Mouse (Mus musculus): ENCODE measurements around the gene Cysrt1. TPM values are rescaled to one million over a fixed set of nuclear protein-coding genes. Genes with fewer than 3 reads are reported as not detected.

The Cysrt1 gene
- polyA plus RNA-seq, 1 experiment from 2014 or later: not detected

DNA sequence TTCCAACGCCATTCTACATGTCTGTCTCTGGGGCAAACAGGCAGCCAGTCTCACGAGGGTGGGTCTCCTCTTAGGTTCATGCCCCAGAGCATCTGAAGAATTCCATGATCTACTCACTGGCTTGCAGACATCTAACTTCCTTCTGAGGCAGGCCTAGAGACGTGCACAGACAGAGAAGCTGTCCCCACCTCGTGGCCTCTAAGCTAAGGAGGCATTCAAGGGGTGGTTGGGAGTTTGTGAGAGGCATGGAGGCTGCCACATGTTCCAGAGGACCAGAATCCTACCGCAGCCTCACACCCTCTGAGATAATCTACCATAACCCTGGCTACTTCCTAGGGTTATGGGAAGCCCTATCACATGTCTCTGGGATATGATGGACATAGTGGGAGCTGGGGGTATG is 48.2 kb downstream of the Cysrt1 start:
- Histone ChIP-seq H3K9me3 (ENCODE audit: control insufficient read depth, low read length) (no peaks in the 10 kb centered on the region), H3K4me1 (replicated peaks; ENCODE audit: control insufficient read depth, insufficient read depth, low read length) (peaks cover 22% of the 10 kb centered on the region), H3K4me3 (ENCODE audit: low read length) (no peak overlapping the region), H3K9ac (ENCODE audit: low read length) (no peak overlapping the region), H3K27ac (ENCODE audit: low read length) (peak overlapping the region; percentile 50; the same call in 1 of the 2 replicates), H3K36me3 (ENCODE audit: control insufficient read depth, insufficient read depth, low read length) (peaks cover 3% of the 10 kb centered on the region; the same call in 1 of the 2 replicates), H3K27me3 (ENCODE audit: control insufficient read depth, insufficient read depth, low read depth, low read length) (peaks cover 4% of the 10 kb centered on the region; the same call in 1 of the 2 replicates), H3K4me2 (ENCODE audit: low read depth, low read length) (no peak overlapping the region)
- no peak for ATAC-seq (ENCODE audit: low read depth)
- 75% methylated on average over 5 of the region's 5 CpGs for WGBS

DNA sequence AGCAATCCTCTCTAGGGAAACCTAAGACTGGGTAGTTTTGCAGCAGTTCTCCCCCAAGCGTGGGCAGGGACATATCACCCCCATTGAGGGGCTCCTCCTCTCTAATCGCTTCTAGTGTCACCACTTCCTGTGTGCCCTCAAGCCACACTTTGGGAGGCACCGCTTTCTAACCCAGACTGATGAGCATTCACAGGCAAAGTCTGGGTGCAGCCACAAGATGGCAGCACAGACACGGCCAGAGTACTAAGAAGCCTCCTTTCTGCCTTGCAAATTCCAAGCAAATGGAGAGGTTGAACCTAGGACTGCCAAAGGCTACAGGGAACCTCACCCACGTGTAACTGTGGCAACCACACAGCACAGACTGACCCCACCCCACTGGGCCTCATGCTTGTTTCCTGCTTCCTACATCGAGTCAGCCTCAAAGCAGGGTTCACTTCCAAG is 48.9 kb downstream of the Cysrt1 start:
- Histone ChIP-seq H3K27me3 (ENCODE audit: control insufficient read depth, insufficient read depth, low read depth, low read length) (peaks cover 4% of the 10 kb centered on the region; the same call in 1 of the 2 replicates), H3K4me3 (ENCODE audit: low read length) (no peak overlapping the region), H3K9ac (ENCODE audit: low read length) (0 out of 2 replicates have a peak overlapping the region, but pooled peaks have one; percentile 39), H3K36me3 (ENCODE audit: control insufficient read depth, insufficient read depth, low read length) (peaks cover under 1% of the 10 kb centered on the region; the same call in 1 of the 2 replicates), H3K27ac (ENCODE audit: low read length) (peak overlapping the region; percentile 50), H3K9me3 (ENCODE audit: control insufficient read depth, low read length) (no peaks in the 10 kb centered on the region), H3K4me2 (ENCODE audit: low read depth, low read length) (0 out of 2 replicates have a peak overlapping the region, but pooled peaks have one; percentile 30), H3K4me1 (replicated peaks; ENCODE audit: control insufficient read depth, insufficient read depth, low read length) (peaks cover 22% of the 10 kb centered on the region)
- 2% methylated on average over 6 of the region's 6 CpGs for WGBS
- peak; percentile 71 for ATAC-seq (ENCODE audit: low read depth)

Other genes starting within 250 kb of the Cysrt1 start
- gene Nsmf, start 188.1 kb downstream of the Cysrt1 start, polyA plus RNA-seq (2015; fragmentation: Nextera tagmentation; extraction: Ambion mirVana): 71.7 and 72.3 TPM in 2 replicates
- gene Entpd8, start 162.1 kb downstream of the Cysrt1 start, polyA plus RNA-seq (2015; fragmentation: Nextera tagmentation; extraction: Ambion mirVana): 0.64 and 0.74 TPM in 2 replicates
- 1.7 and 2.6 TPM in 2 replicates for gene Noxa1, start 147.3 kb downstream of the Cysrt1 start, polyA plus RNA-seq (2015; fragmentation: Nextera tagmentation; extraction: Ambion mirVana)
- gene Nrarp, start 61.7 kb downstream of the Cysrt1 start, polyA plus RNA-seq (2015; fragmentation: Nextera tagmentation; extraction: Ambion mirVana): 9.8 and 10.0 TPM in 2 replicates
- 10.0 and 12.5 TPM in 2 replicates for gene Tor4a, start 45.6 kb downstream of the Cysrt1 start, polyA plus RNA-seq (2015; fragmentation: Nextera tagmentation; extraction: Ambion mirVana)
- 112 and 113 TPM in 2 replicates for gene Nelfb, start 31.0 kb downstream of the Cysrt1 start, polyA plus RNA-seq (2015; fragmentation: Nextera tagmentation; extraction: Ambion mirVana)
- 0.15 TPM in 1 of 2 replicates, not detected in the other for gene Stpg3, start 27.8 kb downstream of the Cysrt1 start, polyA plus RNA-seq (2015; fragmentation: Nextera tagmentation; extraction: Ambion mirVana)
- 0.68 TPM in 1 of 2 replicates, not detected in the other for gene Fam166a, start 23.7 kb downstream of the Cysrt1 start, polyA plus RNA-seq (2015; fragmentation: Nextera tagmentation; extraction: Ambion mirVana)
- 677 and 731 TPM in 2 replicates for gene Tubb4b, start 17.8 kb downstream of the Cysrt1 start, polyA plus RNA-seq (2015; fragmentation: Nextera tagmentation; extraction: Ambion mirVana)
- gene Slc34a3, start 8.1 kb downstream of the Cysrt1 start, polyA plus RNA-seq (2015; fragmentation: Nextera tagmentation; extraction: Ambion mirVana): not detected in 2 replicates
- not detected in 2 replicates for gene Rnf224, start 5.7 kb downstream of the Cysrt1 start, polyA plus RNA-seq (2015; fragmentation: Nextera tagmentation; extraction: Ambion mirVana)
- 8.3 and 9.1 TPM in 2 replicates for gene Rnf208, start 197 bp downstream of the Cysrt1 start, polyA plus RNA-seq (2015; fragmentation: Nextera tagmentation; extraction: Ambion mirVana)
- 4.5 and 5.9 TPM in 2 replicates for gene AL732309.1, start 4.4 kb upstream of the Cysrt1 start, polyA plus RNA-seq (2015; fragmentation: Nextera tagmentation; extraction: Ambion mirVana)
- 20.3 and 22.0 TPM in 2 replicates for gene Tmem203, start 13.0 kb upstream of the Cysrt1 start, polyA plus RNA-seq (2015; fragmentation: Nextera tagmentation; extraction: Ambion mirVana)
- 6.4 and 6.5 TPM in 2 replicates for gene Tprn, start 20.2 kb upstream of the Cysrt1 start, polyA plus RNA-seq (2015; fragmentation: Nextera tagmentation; extraction: Ambion mirVana)
- 219 and 232 TPM in 2 replicates for gene Ssna1, start 30.0 kb upstream of the Cysrt1 start, polyA plus RNA-seq (2015; fragmentation: Nextera tagmentation; extraction: Ambion mirVana)
- 136 and 137 TPM in 2 replicates for gene Anapc2, start 30.0 kb upstream of the Cysrt1 start, polyA plus RNA-seq (2015; fragmentation: Nextera tagmentation; extraction: Ambion mirVana)
- not detected in 2 replicates for gene Tmem210, start 45.7 kb upstream of the Cysrt1 start, polyA plus RNA-seq (2015; fragmentation: Nextera tagmentation; extraction: Ambion mirVana)
- 6.7 and 9.4 TPM in 2 replicates for gene Lrrc26, start 47.5 kb upstream of the Cysrt1 start, polyA plus RNA-seq (2015; fragmentation: Nextera tagmentation; extraction: Ambion mirVana)
- 0.44 and 0.84 TPM in 2 replicates for gene Grin1, start 76.7 kb upstream of the Cysrt1 start, polyA plus RNA-seq (2015; fragmentation: Nextera tagmentation; extraction: Ambion mirVana)
- gene Man1b1, start 89.9 kb upstream of the Cysrt1 start, polyA plus RNA-seq (2015; fragmentation: Nextera tagmentation; extraction: Ambion mirVana): 47.8 and 57.4 TPM in 2 replicates
- 15.9 and 18.9 TPM in 2 replicates for gene Dpp7, start 113.9 kb upstream of the Cysrt1 start, polyA plus RNA-seq (2015; fragmentation: Nextera tagmentation; extraction: Ambion mirVana)
- gene Uap1l1, start 123.2 kb upstream of the Cysrt1 start, polyA plus RNA-seq (2015; fragmentation: Nextera tagmentation; extraction: Ambion mirVana): 18.8 and 20.2 TPM in 2 replicates
- 39.0 and 39.3 TPM in 2 replicates for gene Sapcd2, start 129.9 kb upstream of the Cysrt1 start, polyA plus RNA-seq (2015; fragmentation: Nextera tagmentation; extraction: Ambion mirVana)
- 3.6 and 4.8 TPM in 2 replicates for gene Entpd2, start 153.4 kb upstream of the Cysrt1 start, polyA plus RNA-seq (2015; fragmentation: Nextera tagmentation; extraction: Ambion mirVana)
- 31.6 and 36.5 TPM in 2 replicates for gene Npdc1, start 156.9 kb upstream of the Cysrt1 start, polyA plus RNA-seq (2015; fragmentation: Nextera tagmentation; extraction: Ambion mirVana)
- gene Fut7, start 180.8 kb upstream of the Cysrt1 start, polyA plus RNA-seq (2015; fragmentation: Nextera tagmentation; extraction: Ambion mirVana): 0.10 and 0.15 TPM in 2 replicates
- gene Abca2, start 186.3 kb upstream of the Cysrt1 start, polyA plus RNA-seq (2015; fragmentation: Nextera tagmentation; extraction: Ambion mirVana): 4.9 and 5.4 TPM in 2 replicates
- gene Clic3, start 214.4 kb upstream of the Cysrt1 start, polyA plus RNA-seq (2015; fragmentation: Nextera tagmentation; extraction: Ambion mirVana): 139 and 180 TPM in 2 replicates
- 37.9 and 44.8 TPM in 2 replicates for gene Paxx, start 218.6 kb upstream of the Cysrt1 start, polyA plus RNA-seq (2015; fragmentation: Nextera tagmentation; extraction: Ambion mirVana)
- 10.7 and 16.5 TPM in 2 replicates for gene Ptgds, start 227.6 kb upstream of the Cysrt1 start, polyA plus RNA-seq (2015; fragmentation: Nextera tagmentation; extraction: Ambion mirVana)